Mouse (Mus musculus) spleen, postnatal 4 days (tissue): Measurements from ENCODE around the gene Ublcp1.
"Not testable (repeated sequence)": the region's sequence is repeated elsewhere in the genome, so short reads cannot be mapped to it uniquely, and the experiment has no call there.

Source experiments
- DNase-seq, 2 experiments: peaks; one replicate each; pipeline ENCODE4 v3.0.0; 2022; ENCODE audit warnings: low spot score in 2 of 2

Ublcp1 gene

DNA sequence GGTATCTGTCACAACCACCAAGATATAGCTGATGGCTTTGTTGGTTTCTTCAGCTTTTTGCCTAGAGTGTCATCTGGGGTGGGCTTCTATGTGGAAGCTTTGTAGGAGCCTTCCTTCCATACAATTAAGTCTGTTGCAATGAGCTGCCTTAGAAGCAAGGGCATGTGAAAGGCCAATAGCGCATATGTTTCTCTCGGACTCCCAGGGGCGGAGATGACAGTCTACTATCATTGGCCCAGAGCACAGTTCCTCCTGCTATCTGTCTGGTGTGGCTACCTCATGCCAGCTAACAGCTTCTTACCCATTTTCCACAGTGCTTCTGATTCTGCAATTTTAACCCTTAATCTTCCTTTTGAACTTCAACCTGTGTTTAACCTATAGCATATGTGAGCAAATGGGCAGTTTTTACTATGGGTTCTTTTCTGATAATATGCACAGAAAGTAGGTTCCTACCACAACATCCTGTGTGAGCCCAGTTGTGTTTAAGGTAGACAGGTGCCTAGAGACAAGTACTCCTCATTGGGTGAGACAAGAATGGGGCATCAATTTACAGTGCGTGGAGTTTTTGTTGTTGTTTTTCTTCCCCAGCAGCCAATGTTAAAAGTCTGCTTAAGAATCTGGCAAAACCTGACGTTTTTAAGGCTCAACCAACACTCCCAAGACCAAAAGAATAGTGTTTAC lies 24.5 kb upstream of the Ublcp1 start:
- DNase-seq: no peak

DNA sequence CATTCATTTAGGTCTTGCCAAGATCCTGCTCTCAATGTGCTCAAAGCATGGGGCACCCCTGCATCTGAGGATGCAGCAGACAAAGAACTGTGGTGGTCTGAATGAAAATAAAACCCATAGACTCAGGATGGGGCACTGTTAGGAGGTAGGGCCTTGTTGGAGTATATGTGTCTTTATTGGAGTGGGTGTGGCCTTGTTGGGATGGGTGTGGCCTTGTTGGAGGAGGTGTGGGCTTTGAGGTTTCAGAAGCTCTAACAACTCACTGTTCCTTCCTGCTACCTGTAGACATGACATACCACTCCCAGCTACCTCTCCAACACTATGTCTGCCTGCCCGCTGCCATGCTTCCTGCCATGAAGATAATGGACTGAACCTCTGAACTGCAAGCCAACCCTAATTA lies 18.8 kb upstream of the Ublcp1 start:
- no peak for DNase-seq

- DNase-seq: no peak
Observed at GRCm38 (mm10) chr11:44485089-44485736, 14.9 kb upstream of the Ublcp1 start.

DNA sequence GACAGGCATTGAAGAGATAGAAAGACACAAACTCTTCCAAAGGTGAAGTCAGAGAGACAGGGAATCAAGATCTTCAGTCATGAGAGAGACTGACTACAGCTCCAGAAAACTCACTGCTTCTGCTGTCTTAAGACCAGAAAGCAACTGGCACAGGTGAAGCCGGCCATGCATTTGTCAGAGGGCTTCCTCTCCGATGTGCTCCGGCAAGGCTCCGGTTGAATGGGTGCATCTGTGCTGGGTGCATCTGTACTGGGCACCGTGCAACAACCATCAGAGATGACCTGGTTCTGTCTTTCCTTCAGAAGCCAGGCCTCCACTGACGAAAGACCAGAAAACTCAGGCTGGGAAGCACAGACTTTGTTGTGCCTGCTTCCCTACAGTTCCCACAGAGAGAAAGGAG lies 9.9 kb upstream of the Ublcp1 start:
- no peak for DNase-seq

- no peak for DNase-seq
Observed at GRCm38 (mm10) chr11:44478382-44478781, 8.1 kb upstream of the Ublcp1 start.

GRCm38 (mm10) chr11:44476445-44476844 lies 6.1 kb upstream of the Ublcp1 start:
- DNase-seq: no peak

DNA sequence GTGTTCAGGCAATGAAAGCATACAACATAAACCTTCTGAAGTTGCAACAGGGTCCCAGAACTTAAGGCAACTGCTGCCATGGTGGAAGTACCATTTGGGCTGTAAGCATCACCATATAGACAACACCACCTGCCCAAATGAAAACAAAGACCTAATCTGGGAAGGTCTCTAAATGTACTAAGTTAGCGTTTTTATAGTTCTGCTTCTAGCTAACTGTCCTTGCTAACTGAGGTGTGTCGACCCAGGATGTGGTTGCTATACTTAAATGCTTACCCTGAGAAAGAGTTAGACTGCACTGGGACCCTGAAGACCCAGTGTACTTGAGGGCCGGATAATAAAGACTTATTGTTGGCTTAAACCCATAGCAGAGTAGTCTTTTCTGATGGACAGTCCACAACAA lies 5.2 kb upstream of the Ublcp1 start:
- DNase-seq: no peak

GRCm38 (mm10) chr11:44471337-44471995 lies 1.2 kb upstream of the Ublcp1 start:
- DNase-seq: no peak

DNA sequence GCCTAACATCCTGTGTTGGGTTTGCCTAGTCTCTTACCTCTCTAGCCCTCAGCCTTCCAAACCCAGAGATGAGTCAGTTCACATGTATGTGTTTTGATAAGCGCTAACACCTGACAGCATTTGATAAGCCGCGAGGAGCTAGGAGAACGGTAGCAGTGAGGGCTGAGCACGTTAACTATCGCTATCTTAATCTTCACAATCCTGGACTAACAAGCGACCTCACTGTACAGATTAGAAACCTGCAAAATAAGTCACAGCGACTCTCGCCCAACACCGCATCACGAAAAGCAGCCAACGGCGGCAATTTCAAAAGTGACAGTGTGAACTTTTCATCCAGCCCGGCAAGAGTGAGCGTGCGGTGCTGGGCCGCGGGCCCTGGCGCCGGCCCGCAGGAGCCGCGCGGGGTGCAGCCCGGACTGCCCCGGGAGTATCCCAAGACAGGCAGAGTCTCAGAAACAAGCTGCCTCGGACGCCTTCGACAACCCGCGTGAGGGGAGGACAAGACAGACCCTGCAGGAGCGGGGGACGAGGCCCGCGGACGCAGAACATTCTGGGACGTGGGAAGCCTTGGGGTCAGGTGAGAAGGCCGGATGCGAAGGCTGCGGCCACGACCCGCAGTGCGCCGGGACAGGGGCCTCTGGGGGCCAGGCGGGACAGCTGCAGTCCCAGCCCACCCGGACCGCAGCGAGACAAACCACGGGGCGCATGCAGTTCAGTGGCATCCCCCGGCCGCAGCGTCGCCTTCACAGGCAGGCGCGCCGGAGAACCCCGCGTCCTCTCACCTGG lies 459 bp downstream of the Ublcp1 start:
- DNase-seq: peak in 1 of 2 experiments; percentile 65

- DNase-seq: no peak
Observed at GRCm38 (mm10) chr11:44468306-44468790, 1.9 kb downstream of the Ublcp1 start.

DNA sequence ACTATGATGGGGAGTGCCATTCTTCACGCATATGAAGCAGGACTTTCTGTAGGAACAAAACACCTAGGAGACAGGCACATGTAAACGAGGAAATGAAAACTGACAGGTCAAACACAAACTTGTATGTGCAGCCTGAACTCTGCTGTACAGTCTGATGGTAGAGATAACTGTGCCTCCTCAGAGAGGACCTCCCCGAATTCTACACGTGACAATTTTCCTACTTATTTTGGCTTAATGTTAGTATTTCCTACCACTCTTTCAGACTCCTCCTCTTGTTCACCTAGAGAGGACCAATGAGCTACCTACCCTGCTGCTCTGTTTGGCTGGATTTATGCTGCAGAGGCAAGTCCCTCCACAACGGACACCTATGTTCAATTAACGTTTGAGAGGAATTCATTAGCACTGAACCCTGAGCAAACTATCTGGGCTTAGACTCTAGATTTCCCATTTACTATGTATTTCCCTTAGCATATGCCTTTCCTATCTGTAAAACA lies 3.3 kb downstream of the Ublcp1 start:
- no peak for DNase-seq

DNA sequence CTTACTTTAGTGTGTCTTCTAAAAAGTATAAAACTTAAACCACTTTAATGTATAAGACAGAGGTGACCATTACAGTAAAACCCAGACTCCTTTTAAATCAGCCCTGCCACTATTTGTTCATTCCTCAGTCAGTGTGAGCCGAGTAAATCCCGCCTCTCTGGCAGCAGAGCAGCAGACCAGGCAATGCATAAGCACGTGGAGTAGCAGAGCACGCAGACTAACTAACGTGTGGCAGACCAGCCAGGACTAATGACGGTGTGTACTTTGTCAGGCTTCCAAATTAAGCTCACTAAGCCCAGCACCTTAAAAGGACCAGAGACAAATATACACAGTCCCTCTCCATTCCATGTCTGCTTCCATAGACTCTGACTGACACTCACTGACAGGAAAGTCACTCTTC lies 8.8 kb downstream of the Ublcp1 start:
- DNase-seq: no peak

DNA sequence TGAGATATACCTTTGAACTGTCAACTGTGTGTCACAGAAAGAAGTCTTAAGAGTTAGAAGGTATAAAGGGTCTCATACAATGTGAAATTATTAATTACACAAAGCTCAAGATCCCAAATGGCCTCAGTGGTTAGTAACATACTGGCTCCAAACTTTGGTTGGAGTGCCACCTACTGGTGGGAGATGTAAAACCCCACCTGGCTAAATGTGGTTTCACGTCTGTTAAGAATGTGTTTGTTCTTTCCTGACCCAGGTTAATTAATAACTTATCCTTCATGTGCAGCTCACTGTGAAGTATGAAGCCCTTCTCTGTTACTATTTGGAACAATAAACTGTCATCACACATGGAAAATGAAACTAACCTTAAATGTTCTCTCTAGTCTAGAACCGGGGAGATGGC lies 16.9 kb downstream of the Ublcp1 start:
- DNase-seq: peak; percentile 59 to 84

DNA sequence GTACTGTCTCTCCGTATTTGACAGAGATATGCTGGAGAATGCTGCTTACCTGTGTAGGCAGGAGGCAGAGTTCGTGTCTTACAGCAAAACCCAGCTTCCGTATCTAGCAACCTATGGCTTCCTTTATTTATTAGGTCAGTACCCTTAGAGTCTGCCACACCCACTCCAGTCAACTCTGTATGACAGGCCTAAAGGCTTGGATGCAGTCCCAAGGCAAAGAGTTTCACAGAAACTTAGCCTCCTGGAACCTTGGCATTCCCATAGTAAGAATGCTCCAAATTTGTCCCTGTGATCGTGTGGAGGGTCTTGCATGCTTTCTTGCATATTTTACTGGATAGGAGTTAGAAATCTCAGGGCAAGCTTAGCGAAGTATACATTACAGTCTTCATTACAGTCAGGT lies 18.3 kb downstream of the Ublcp1 start:
- not testable (repeated sequence) for DNase-seq

DNA sequence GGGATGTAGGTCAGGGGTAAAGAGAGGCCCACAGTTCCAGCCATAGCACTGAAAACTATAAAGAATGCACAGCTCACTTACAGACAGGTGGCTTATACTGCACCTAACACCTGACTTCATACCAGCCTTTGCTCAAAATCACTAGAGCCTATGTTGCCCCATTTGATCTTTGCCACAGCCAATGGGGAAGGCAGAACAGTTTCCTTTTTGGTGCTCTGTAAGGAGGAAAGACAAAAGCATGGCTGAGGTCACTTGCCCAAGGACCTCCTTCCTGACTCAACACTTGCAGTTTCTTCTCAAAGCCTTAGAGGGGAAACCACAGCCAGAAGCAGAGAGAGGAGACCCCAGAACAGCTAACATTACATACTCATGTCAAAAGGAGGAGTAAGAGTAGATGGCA lies 19.3 kb downstream of the Ublcp1 start:
- no peak for DNase-seq

- no peak for DNase-seq
Observed at GRCm38 (mm10) chr11:44437786-44438185, 32.5 kb downstream of the Ublcp1 start.

- no peak for DNase-seq
Observed at GRCm38 (mm10) chr11:44430036-44430435, 40.3 kb downstream of the Ublcp1 start.

- DNase-seq: no peak
Observed at GRCm38 (mm10) chr11:44427951-44428350, 42.3 kb downstream of the Ublcp1 start.

DNA sequence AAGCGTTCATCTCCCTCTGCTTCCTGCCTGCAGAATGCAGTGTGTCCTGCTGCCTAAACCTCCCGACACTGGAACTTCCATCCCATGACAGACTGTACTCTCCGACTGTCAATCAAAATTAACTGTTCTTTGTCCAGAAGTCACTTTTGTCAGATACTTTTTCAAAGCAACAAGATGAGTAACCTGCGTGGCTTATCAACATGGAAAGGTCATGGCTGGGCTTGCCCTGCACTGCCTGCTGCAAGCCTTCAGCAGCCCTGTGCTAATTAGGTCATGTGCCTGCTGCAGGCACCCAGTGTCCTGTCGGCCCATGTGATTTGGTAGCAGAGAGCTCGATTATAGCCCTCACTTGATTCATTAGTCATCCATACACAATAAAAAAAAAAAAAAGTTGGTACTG lies 44.7 kb downstream of the Ublcp1 start:
- no peak for DNase-seq

DNA sequence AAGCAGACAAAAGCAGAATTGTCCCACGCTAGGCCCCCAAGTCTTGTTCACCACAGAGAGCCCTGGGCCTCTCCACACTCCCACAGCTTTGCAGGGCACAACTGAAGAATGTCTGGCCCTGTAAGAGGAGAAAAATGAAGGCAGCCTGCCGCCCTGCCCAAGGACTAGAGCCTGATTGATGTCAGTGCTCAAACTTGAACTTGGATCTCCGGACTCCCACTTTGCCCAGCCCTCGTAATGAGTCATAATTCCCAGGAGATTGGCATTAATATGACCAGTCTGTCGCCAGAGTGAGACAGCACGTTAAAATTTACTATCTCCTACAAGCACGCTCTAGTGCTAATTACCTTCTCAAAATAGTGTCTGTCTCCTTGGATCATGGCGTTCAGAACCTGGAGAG lies 45.3 kb downstream of the Ublcp1 start:
- no peak for DNase-seq

DNA sequence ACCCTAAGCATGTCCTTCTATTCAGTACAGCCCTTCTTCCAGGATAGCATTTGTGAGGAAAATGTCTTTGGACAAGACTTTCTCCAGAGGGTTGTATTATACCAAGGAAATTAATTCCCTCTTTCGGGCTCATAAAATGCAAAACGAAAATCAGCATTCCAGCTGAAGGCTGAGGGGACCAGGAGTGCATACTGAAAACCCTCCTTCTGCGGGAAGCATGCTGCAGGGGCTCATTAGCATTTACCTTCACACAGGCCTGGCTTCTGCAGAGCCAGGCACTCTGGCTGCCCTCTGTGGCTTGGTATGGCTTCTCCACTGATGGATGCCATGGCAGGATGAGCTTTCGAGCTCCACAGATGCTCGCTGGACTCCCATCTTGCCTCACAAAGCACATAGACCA lies 46.3 kb downstream of the Ublcp1 start:
- no peak for DNase-seq

- DNase-seq: no peak
Observed at GRCm38 (mm10) chr11:44423261-44423660, 47.0 kb downstream of the Ublcp1 start.
